Mouse (Mus musculus): ENCODE results near the gene Hils1.

Gene Hils1

GRCm38 (mm10) chr11:94967419-94967818 is at the start of gene Hils1:
TSS of gene Hils1 (plus strand) at chr11:94967593.
- DNase-seq (ENCODE audit: low spot score in 2 of 2), result no peak

- no peak for DNase-seq (ENCODE audit: low spot score in 2 of 2)
These were observed 49.7 kb upstream of the Hils1 start for GRCm38 (mm10) chr11:94917717-94918116.

GRCm38 (mm10) chr11:94920996-94921401 is 46.4 kb upstream of the Hils1 start:
- DNase-seq (ENCODE audit: low spot score in 2 of 2), result no peak

- no peak for DNase-seq (ENCODE audit: low spot score in 2 of 2)
These were observed 42.4 kb upstream of the Hils1 start for GRCm38 (mm10) chr11:94924977-94925376.

- no peak for DNase-seq (ENCODE audit: low spot score in 2 of 2)
These were observed 41.0 kb upstream of the Hils1 start for GRCm38 (mm10) chr11:94926431-94926830.

GRCm38 (mm10) chr11:94927771-94928291 is 39.6 kb upstream of the Hils1 start:
- DNase-seq (ENCODE audit: low spot score in 2 of 2), result no peak

GRCm38 (mm10) chr11:94928820-94929219 is 38.6 kb upstream of the Hils1 start:
- DNase-seq (ENCODE audit: low spot score in 2 of 2), result peak in 1 of 2 experiments; percentile 9

GRCm38 (mm10) chr11:94929599-94929998 is 37.8 kb upstream of the Hils1 start:
- no peak for DNase-seq (ENCODE audit: low spot score in 2 of 2)

GRCm38 (mm10) chr11:94930151-94930550 is 37.2 kb upstream of the Hils1 start:
- no peak for DNase-seq (ENCODE audit: low spot score in 2 of 2)

- DNase-seq (ENCODE audit: low spot score in 2 of 2), result no peak
These were observed 33.8 kb upstream of the Hils1 start for GRCm38 (mm10) chr11:94933584-94933983.

- DNase-seq (ENCODE audit: low spot score in 2 of 2), result no peak
These were observed 32.9 kb upstream of the Hils1 start for GRCm38 (mm10) chr11:94934526-94934925.

- no peak for DNase-seq (ENCODE audit: low spot score in 2 of 2)
These were observed 31.3 kb upstream of the Hils1 start, which contains the start of gene Col1a1 for GRCm38 (mm10) chr11:94936045-94936444. TSS of gene Col1a1 (plus strand) at chr11:94936224.

- DNase-seq (ENCODE audit: low spot score in 2 of 2), result peak; percentile 48 to 65
These were observed 30.5 kb upstream of the Hils1 start for GRCm38 (mm10) chr11:94936851-94937295.

- no peak for DNase-seq (ENCODE audit: low spot score in 2 of 2)
These were observed 30.0 kb upstream of the Hils1 start for GRCm38 (mm10) chr11:94937335-94937781.

- DNase-seq (ENCODE audit: low spot score in 2 of 2), result no peak
These were observed 29.6 kb upstream of the Hils1 start for GRCm38 (mm10) chr11:94937787-94938186.

GRCm38 (mm10) chr11:94938296-94938695 is 29.1 kb upstream of the Hils1 start:
- DNase-seq (ENCODE audit: low spot score in 2 of 2), result no peak

- peak in 1 of 2 experiments; percentile 50 for DNase-seq (ENCODE audit: low spot score in 2 of 2)
These were observed 28.1 kb upstream of the Hils1 start for GRCm38 (mm10) chr11:94939280-94939679.

GRCm38 (mm10) chr11:94941121-94941520 is 26.3 kb upstream of the Hils1 start:
- no peak for DNase-seq (ENCODE audit: low spot score in 2 of 2)

GRCm38 (mm10) chr11:94941776-94942175 is 25.6 kb upstream of the Hils1 start:
- no peak for DNase-seq (ENCODE audit: low spot score in 2 of 2)

GRCm38 (mm10) chr11:94942282-94943023 is 24.9 kb upstream of the Hils1 start:
- peak in 1 of 2 experiments; percentile 21 for DNase-seq (ENCODE audit: low spot score in 2 of 2)

GRCm38 (mm10) chr11:94943054-94943453 is 24.3 kb upstream of the Hils1 start:
- no peak for DNase-seq (ENCODE audit: low spot score in 2 of 2)

- no peak for DNase-seq (ENCODE audit: low spot score in 2 of 2)
These were observed 23.1 kb upstream of the Hils1 start for GRCm38 (mm10) chr11:94944295-94944694.

- no peak for DNase-seq (ENCODE audit: low spot score in 2 of 2)
These were observed 22.2 kb upstream of the Hils1 start for GRCm38 (mm10) chr11:94945236-94945635.

Measured in spleen, postnatal 14 days (tissue).